Mouse (Mus musculus) megakaryocyte, embryonic 14.5 days (primary cell): ENCODE measurements around the gene Hscb.
A peak's percentile ranks its signal among the peaks of the same experiment; 100 is the strongest.

Experiments used
- FLI1 ChIP-seq: IDR thresholded peaks from 2 replicates; pipeline ENCODE4 v1.6.1; 2012; ENCODE audit warnings: low read length, inconsistent platforms, mixed read lengths
- GATA1 ChIP-seq: IDR thresholded peaks from 3 replicates; pipeline ENCODE4 v1.6.1; 2012; ENCODE audit warnings: mixed read lengths, low read length, inconsistent platforms, borderline replicate concordance

DNA sequence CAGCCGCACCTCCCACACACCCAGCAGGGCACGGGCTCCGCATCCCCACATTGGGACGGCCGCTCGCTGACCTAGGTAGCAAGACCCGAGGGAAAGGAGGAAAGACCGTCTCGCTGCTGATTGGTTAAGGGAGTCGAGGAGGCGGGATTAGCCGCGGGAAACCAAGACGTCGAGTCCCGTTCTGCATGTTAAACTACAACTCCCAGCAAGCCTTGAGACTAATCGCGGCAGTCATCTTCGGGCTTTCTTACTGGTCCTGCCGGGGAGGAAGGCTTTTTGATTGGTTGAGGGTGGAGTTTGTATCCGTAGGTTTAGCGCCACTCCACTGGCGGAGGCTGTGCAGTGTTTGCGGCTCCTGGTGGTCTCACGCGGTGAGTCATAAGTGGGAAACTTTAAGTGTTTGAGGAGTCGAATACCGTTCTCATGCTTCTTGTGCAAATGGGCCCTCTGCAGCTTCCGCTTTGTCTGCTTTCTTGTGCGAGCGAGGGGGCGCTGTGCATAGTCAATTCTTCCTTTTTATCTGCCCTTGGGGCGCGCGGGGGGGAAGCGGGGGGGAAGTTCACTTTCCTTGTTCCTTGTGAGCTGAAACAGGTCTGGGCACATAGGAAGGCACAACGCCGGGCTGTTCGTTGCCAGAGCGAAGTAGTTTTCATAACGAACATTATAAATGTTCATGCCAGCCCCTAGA, at the start of gene Hscb, which contains the start of gene Chek2:
- peak; percentile 100 for TF ChIP-seq GATA1
- no peak for TF ChIP-seq FLI1
